Mouse (Mus musculus) spleen, postnatal 4 days (tissue): Measurements from ENCODE around the gene Ctsl.

Experiments
- DNase-seq, 2 experiments: peaks; one replicate each; pipeline ENCODE4 v3.0.0; 2022; ENCODE audit warnings: low spot score in 2 of 2

The Ctsl gene

GRCm38 (mm10) chr13:64375160-64375559 lies 4.5 kb upstream of the Ctsl start:
- DNase-seq: no peak

GRCm38 (mm10) chr13:64373695-64374094 lies 3.0 kb upstream of the Ctsl start:
- no peak for DNase-seq

- peak in 1 of 2 experiments; percentile 22 for DNase-seq
Measured at GRCm38 (mm10) chr13:64369805-64370172, 901 bp downstream of the Ctsl start.

DNA sequence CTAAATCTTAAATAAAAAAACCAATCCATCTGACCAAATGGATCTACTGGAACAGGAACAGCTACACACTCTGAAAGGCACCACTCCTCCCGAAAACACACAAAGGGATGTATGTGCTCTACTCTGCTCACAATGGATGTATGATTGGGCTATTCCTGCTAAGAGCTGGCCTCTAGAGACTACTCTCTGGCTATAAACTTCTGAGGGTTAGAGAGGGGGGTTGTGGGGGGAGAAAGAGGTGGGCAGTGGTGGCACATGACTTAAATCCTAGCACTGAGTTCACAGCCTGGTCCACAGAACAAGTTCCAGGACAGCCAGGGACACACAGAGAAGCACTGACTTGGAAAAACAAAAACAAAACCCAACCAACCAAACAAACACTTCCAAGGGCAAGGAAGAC lies 2.1 kb downstream of the Ctsl start:
- no peak for DNase-seq

DNA sequence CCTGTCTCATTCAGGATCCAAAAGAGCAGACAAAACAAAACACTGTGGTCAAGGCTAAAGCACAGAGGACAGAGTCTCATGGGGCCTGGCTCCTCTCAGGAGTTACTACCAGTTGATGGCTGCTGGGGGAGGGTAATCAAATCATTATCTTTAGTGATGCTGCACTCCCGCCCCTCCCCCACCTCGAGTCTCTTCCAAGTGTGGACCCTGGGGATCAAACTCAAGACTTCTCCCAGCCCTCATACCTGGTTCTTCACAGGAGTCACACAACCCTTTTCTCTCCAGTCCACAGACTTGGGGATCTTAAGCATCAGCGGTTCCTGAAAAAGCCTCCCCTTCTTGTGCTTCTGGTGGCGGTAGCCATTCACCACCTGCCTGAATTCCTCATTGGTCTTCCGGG lies 3.1 kb downstream of the Ctsl start:
- no peak for DNase-seq

DNA sequence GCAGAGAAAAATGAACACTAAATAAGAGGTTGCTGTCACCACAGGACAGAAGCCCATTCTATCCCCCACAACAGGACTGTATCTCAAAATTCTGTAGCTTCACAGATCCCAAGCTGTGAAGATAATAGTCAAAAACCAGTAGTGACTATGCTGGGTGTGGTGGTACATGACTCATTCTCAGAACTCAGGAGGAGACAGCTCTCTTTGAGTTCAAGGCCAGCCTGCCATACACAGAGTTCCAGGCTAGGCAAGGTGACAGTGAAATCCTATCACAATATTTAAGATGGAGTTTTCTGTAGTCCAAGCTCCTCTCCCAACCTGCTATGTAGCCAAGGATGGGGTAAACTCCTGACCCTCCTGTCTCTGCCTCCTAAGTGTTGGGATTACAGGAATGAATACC lies 5.4 kb downstream of the Ctsl start:
- no peak for DNase-seq

GRCm38 (mm10) chr13:64364258-64364657 lies 6.4 kb downstream of the Ctsl start:
- peak; percentile 46 to 75 for DNase-seq

DNA sequence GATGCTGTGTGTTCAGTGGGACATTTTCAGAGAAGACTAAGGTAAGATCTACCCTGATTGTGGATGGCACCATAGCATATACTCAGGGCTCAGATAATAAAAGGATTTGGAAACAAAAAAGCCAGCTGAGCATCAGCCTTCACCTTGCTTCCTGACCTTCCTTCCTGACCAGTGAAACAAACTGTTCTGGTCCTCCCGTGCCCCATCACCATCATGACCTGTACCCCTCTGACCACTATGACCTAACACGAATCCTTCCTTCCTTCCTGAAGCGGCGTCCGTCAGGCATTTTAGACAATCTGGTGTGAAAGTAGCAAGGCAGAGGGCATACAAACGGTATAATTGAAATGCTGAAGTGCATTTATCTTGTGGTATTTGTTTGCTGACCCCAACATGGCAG lies 8.6 kb downstream of the Ctsl start:
- DNase-seq: no peak

- DNase-seq: no peak
Measured at GRCm38 (mm10) chr13:64361020-64361419, 9.7 kb downstream of the Ctsl start.

- no peak for DNase-seq
Measured at GRCm38 (mm10) chr13:64359702-64360101, 11.0 kb downstream of the Ctsl start.

GRCm38 (mm10) chr13:64358476-64358875 lies 12.2 kb downstream of the Ctsl start:
- no peak for DNase-seq

DNA sequence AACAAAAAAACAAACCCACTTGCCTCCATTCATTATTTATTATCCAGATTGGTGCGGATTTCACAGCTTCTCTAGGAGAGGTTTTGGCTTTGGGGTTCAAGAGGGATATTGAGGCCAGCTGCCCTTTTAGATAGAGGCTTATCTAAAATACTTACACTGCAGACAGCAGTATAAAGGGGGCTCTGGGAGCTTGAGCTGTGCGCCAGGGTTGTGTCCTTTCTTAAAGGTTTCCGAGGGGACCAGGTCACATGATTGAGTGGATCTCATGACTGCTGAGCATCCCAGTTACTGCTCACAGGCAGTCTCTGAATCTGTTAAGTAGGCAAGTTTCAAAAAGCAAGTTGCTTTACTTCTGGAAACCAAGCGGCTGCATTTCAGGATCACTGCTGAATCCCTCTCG lies 13.3 kb downstream of the Ctsl start:
- no peak for DNase-seq

GRCm38 (mm10) chr13:64349474-64349873 lies 21.2 kb downstream of the Ctsl start:
- no peak for DNase-seq

- DNase-seq: no peak
Measured at GRCm38 (mm10) chr13:64344082-64344501, 26.6 kb downstream of the Ctsl start.

GRCm38 (mm10) chr13:64343598-64343997 lies 27.1 kb downstream of the Ctsl start:
- no peak for DNase-seq

DNA sequence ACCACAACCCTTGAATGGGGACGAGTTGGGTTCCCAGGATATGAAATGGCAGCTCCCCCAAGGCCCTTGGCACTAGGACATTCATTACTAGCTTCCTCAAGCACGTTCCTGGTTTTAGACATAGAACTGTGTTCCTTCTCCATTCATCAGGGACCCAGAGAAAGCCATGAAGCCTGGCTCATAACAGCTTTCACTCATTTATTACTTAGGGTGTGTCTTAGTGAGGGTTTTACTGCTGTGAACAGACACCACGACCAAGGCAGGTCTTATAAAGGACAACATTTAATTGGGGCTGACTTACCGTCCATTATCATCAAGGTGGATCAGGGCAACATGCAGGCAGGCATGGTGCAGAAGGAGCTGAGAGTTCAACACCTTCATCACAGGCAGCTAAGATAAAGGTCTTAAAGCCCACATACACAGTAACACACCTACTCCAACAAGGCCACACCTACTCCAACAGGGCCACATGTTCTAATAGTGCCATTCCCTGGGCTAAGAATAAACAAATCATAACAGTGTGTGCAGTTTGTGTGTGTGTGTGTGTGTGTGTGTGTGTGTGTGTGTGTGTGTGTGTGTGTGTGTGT lies 35.1 kb downstream of the Ctsl start:
- no peak for DNase-seq

GRCm38 (mm10) chr13:64333102-64333501 lies 37.6 kb downstream of the Ctsl start:
- DNase-seq: no peak

DNA sequence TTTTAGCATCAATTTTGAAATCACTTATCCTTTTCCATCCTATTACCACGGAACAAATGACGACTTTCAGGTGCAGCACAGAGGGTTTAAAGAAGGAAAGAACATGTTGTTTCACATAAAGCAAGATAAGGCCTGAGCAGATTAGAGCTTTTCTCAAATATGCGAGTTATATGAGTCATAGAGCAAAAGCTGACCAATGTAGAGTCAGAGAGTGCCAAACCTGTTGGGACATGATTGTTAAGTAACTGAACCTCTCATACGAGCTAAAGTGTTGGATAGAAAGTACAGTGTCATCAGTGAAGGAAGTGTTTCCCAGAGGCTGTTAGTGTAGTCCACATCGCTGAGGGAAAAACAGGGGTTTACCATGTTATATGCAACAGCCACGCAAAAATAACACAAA lies 38.4 kb downstream of the Ctsl start:
- DNase-seq: no peak

- no peak for DNase-seq
Measured at GRCm38 (mm10) chr13:64322561-64323281, 48.0 kb downstream of the Ctsl start.

DNA sequence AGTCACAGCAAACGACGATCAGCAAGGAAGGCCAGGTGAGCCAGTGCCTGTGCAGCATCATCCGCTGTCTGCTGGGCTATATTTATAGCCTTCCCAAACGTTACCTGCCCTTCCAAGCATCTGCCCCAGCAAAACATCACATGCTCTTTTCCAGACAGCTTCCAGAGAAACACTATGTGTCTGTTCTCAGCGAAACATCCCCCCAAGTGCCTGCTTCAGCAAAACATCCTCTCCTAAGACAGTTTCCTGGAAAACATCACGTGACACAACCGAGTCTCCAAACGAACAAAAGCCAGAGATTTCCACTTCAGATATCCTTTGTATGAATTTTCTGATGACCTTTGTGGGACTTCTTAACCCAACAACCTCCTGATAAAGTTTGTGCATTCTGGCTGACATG lies 50.4 kb downstream of the Ctsl start:
- no peak for DNase-seq

GRCm38 (mm10) chr13:64319782-64320181 lies 50.9 kb downstream of the Ctsl start:
- no peak for DNase-seq

DNA sequence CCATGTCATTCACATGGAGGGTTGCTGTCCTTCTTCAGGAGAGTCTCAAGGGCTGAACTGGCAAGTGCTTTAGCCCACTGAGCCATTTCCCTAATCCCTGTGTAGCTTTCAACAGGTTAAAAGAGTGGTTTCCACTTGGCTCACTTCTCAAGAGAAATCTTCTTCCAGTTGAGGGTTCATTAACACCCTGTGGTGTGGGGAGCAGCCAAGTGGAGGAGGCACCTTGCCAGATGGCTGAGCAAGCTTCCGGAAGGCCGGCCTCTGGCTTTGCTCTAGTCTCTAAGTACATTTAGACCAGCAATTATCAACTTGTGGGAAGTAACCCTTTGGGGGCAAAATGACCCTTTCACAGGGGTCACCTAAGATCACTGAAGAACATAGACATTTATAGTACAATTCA lies 52.3 kb downstream of the Ctsl start:
- DNase-seq: no peak

- no peak for DNase-seq
Measured at GRCm38 (mm10) chr13:64315483-64316050, 55.1 kb downstream of the Ctsl start.
